Mouse (Mus musculus): ENCODE measurements around the gene Prrc2c.

- no peak for TF ChIP-seq MAX (IDR thresholded peaks at IDR 0.05)
- no peak for TF ChIP-seq CTCF (IDR thresholded peaks at IDR 0.05; ENCODE audit: control insufficient read depth, insufficient read depth, insufficient read length)
Observed at GRCm38 (mm10) chr1:162748761-162749160, 8.4 kb upstream of the Prrc2c start.

Data from C2C12 (cell line).